Mouse (Mus musculus) megakaryocyte-erythroid progenitor cell, adult 5-6 weeks (primary cell): ENCODE measurements around the gene Cps1. TPM values are rescaled to one million over a fixed set of nuclear protein-coding genes. Genes with fewer than 3 reads are reported as not detected.
A peak's percentile ranks its signal among the peaks of the same experiment; 100 is the strongest.

Source experiments
- ATAC-seq: replicated peaks from 2 replicates; pipeline ENCODE4 v1.8.0; 2016; ENCODE audit warnings: mild to moderate bottlenecking, inconsistent platforms; ENCODE audit not compliant: severe bottlenecking, poor library complexity, low FRiP score, low TSS enrichment
- total RNA-seq, 2 experiments: library from RNA; stranded (forward) in 1 of 2; stranded (reverse) in 1 of 2; fragments of 200-1000, 215-1000 nt in 1 of 2; fragments of >200 nt in 1 of 2; fragmentation: Nextera tagmentation in 1 of 2; gene quantifications; 2 replicates each; pipeline ENCODE4 v1.2.3; 2014 to 2017

Gene Cps1
- total RNA-seq (2014; fragmentation: Nextera tagmentation) (not detected in 2 replicates), total RNA-seq (2017) (not detected in 2 replicates)

GRCm38 (mm10) chr1:67122797-67123196, at the start of gene Cps1:
Gene Cps1, plus strand, starts transcription at chr1:67123026.
- no peak for ATAC-seq

GRCm38 (mm10) chr1:67077739-67078138, 45.1 kb upstream of the Cps1 start:
- no peak for ATAC-seq

- ATAC-seq = no peak
These were observed 44.2 kb upstream of the Cps1 start for GRCm38 (mm10) chr1:67078666-67079065.

- ATAC-seq = no peak
These were observed 43.7 kb upstream of the Cps1 start for GRCm38 (mm10) chr1:67079146-67079545.

- no peak for ATAC-seq
These were observed 30.4 kb upstream of the Cps1 start for GRCm38 (mm10) chr1:67092473-67092872.

- ATAC-seq = no peak
These were observed 23.6 kb upstream of the Cps1 start for GRCm38 (mm10) chr1:67099215-67099614.

GRCm38 (mm10) chr1:67103476-67104248, 19.2 kb upstream of the Cps1 start:
- ATAC-seq = no peak

GRCm38 (mm10) chr1:67111621-67112298, 11.1 kb upstream of the Cps1 start:
- ATAC-seq = no peak

GRCm38 (mm10) chr1:67113343-67114030, 9.3 kb upstream of the Cps1 start:
- no peak for ATAC-seq

- no peak for ATAC-seq
These were observed 6.3 kb upstream of the Cps1 start for GRCm38 (mm10) chr1:67116571-67116970.

- no peak for ATAC-seq
These were observed 5.0 kb upstream of the Cps1 start for GRCm38 (mm10) chr1:67117778-67118177.

GRCm38 (mm10) chr1:67125433-67125832, 2.6 kb downstream of the Cps1 start:
- ATAC-seq = no peak

GRCm38 (mm10) chr1:67143939-67144338, 21.1 kb downstream of the Cps1 start:
- ATAC-seq = peak; percentile 71; the same call in 1 of the 2 replicates

- ATAC-seq = no peak
These were observed 28.4 kb downstream of the Cps1 start for GRCm38 (mm10) chr1:67151246-67151645.

GRCm38 (mm10) chr1:67167283-67167682, 44.5 kb downstream of the Cps1 start:
- ATAC-seq = no peak

- ATAC-seq = peak; percentile 70; the same call in 1 of the 2 replicates
These were observed 58.3 kb downstream of the Cps1 start for GRCm38 (mm10) chr1:67181165-67181564.

GRCm38 (mm10) chr1:67182201-67182600, 59.4 kb downstream of the Cps1 start:
- no peak for ATAC-seq

- ATAC-seq = no peak
These were observed 60.7 kb downstream of the Cps1 start for GRCm38 (mm10) chr1:67183532-67183931.

- ATAC-seq = no peak
These were observed 61.3 kb downstream of the Cps1 start for GRCm38 (mm10) chr1:67184134-67184533.

GRCm38 (mm10) chr1:67197335-67197734, 74.5 kb downstream of the Cps1 start:
- ATAC-seq = no peak
